Comparison of ENCODE assay signal across 8 mouse cellular contexts in the genomic region with DNA sequence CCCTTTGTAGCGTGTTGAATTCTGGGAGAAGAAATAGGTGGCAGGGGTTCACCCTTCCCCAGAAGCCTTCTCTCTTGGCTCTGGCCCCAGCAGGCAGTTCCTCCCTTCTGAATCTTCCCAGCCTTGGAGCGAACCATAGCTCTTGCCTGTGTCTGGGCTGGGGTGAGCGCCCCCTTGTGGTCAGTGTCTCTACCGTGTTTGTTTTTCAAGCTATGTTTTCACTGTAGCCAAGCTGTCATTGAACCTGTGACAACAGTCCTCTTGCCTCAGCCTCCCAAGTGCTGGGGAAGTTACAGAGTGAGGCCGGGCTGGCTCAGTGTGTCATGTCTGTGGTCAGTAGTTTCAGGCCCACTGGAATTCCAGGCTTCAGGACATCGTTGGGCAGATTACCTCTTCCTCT. TPM values are rescaled to one million over a fixed set of nuclear protein-coding genes. Genes with fewer than 3 reads are reported as not detected.
DNase-seq lines count a peak whose midpoint lies in the region; TF ChIP-seq lines count a peak whose summit lies in the region.

No protein-coding gene starts in this region.

- H3K9ac ChIP-seq in MEL (ENCODE audit: control insufficient read depth, low read depth, low read length, poor library complexity, severe bottlenecking): no peak overlapping the region

- peak; percentile 61 for DNase-seq in 3134 (ENCODE audit: extremely low read depth, insufficient read length, low spot score)
- peak; percentile 31 for DNase-seq in MEL (ENCODE audit: low read depth, low spot score)
- DNase-seq in cerebellum, adult 18-20 months: peak; percentile 70 to 81
- peak; percentile 84 for DNase-seq in gastrocnemius, adult 2 months
- DNase-seq in kidney, postnatal 10 days: peak; percentile 90
- peak; percentile 74 to 80 for DNase-seq in lung, adult 18-20 months
- DNase-seq in right cerebral cortex, postnatal 10 days (ENCODE audit: low spot score in 2 of 2): peak; percentile 65 to 82
- peak; percentile 76 for DNase-seq in urinary bladder, postnatal 14 days (ENCODE audit: low spot score)

- TF ChIP-seq POLR2A in MEL (IDR thresholded peaks at IDR 0.05; ENCODE audit: control insufficient read depth in 1 of 2, insufficient read depth in 1 of 2, low read depth in 1 of 2, low read length in 2 of 2, poor library complexity in 1 of 2): no peak

- H3K4me3 ChIP-seq in MEL (ENCODE audit: control insufficient read depth in 1 of 2, insufficient read depth in 1 of 2, low read depth in 2 of 2, low read length in 2 of 2): no peak overlapping the region
- no peak overlapping the region for H3K4me3 ChIP-seq in gastrocnemius, adult 2 months

- H3K9me3 ChIP-seq in MEL (replicated peaks; ENCODE audit: insufficient read depth, low read length): no peaks in the 10 kb centered on the region

- no peak overlapping the region for H3K27ac ChIP-seq in MEL (ENCODE audit: control insufficient read depth, low read depth, low read length)
- no peak overlapping the region for H3K27ac ChIP-seq in gastrocnemius, adult 2 months

- TF ChIP-seq EP300 in MEL (IDR thresholded peaks at IDR 0.05; ENCODE audit: low read depth in 1 of 2, low read length in 2 of 2): no peak

- no peaks in the 10 kb centered on the region for H3K36me3 ChIP-seq in MEL (ENCODE audit: control insufficient read depth in 1 of 2, insufficient read depth in 2 of 2, low read length in 2 of 2)

- peak in 2 of 3 experiments; percentile 43 to 63; a peak in 4 of 6 replicates for TF ChIP-seq CTCF in MEL (IDR thresholded peaks at IDR 0.05 in 2 of 3, conservative IDR thresholded peaks at IDR 0.05 in 1 of 3; ENCODE audit: control insufficient read depth in 1 of 3, insufficient read depth in 1 of 3, low read depth in 2 of 3, low read length in 3 of 3, poor library complexity in 1 of 3, severe bottlenecking in 1 of 3)
- TF ChIP-seq CTCF in gastrocnemius, adult 2 months (IDR thresholded peaks at IDR 0.05): peak; percentile 91

- H3K4me1 ChIP-seq in MEL (ENCODE audit: control insufficient read depth in 1 of 2, insufficient read depth in 2 of 2, low read length in 2 of 2): no peaks in the 10 kb centered on the region

- peak; percentile 22 for TF ChIP-seq RAD21 in MEL (IDR thresholded peaks at IDR 0.05; ENCODE audit: low read depth, low read length)

- no peaks in the 10 kb centered on the region for H3K27me3 ChIP-seq in MEL (ENCODE audit: control insufficient read depth in 1 of 2, insufficient read depth in 2 of 2, low read length in 2 of 2)

- H3K79me2 ChIP-seq in MEL (ENCODE audit: control insufficient read depth, insufficient read depth, low read length, poor library complexity): no peaks in the 10 kb centered on the region

- intact Hi-C loops in gastrocnemius, adult 2 months (cut with DNase I): loop anchor here (1.0 to 5.0 kb wide), 3 partner anchors 186 to 283 kb away; no protein-coding TSS in a partner anchor

TF ChIP-seq in MEL, 35 proteins besides CTCF, POLR2A, EP300 and RAD21:
- peak; percentile 49 for TF ChIP-seq SMC3 (IDR thresholded peaks at IDR 0.05; ENCODE audit: low read depth, low read length)
- no peak for TF ChIP-seq E2F4 (IDR thresholded peaks at IDR 0.05; ENCODE audit: borderline replicate concordance, low read depth, low read length)
TF ChIP-seq in MEL: peak in this region for 1.

RNA-seq across cellular contexts. Expression of a gene that starts 4.9 kb away (rescaled TPM):
- not detected in 2 replicates for total RNA-seq in MEL (2012; rRNA removed)
- polyA plus RNA-seq in MEL (2012; ENCODE audit: insufficient read depth in 1 of 2, insufficient read length in 2 of 2, low read depth in 1 of 2, low replicate concordance in 2 of 2, missing spikeins in 1 of 2): not detected
- total RNA-seq in gastrocnemius, adult 2 months (2021): not detected

RNA-seq across cellular contexts. Expression of a gene that starts 55.7 kb away (rescaled TPM):
- 7.8 and 8.0 TPM in 2 replicates for total RNA-seq in MEL (2012; rRNA removed)
- 10 to 100 TPM in 1 of 2 experiments, not detected in 1; 11.3 TPM for polyA plus RNA-seq in MEL (2012; ENCODE audit: insufficient read depth in 1 of 2, insufficient read length in 2 of 2, low read depth in 1 of 2, low replicate concordance in 2 of 2, missing spikeins in 1 of 2)
- total RNA-seq in gastrocnemius, adult 2 months (2021): 10 to 100 TPM; 24.4 to 24.5 TPM

Comparison
In these comparisons a context has a peak if more than half of its experiments do, and no peak if none do; other contexts are left out.
1. DNase-seq: peak in every context shown above with its lines; median percentile 90 in kidney, postnatal 10 days; 84 in gastrocnemius, adult 2 months; 77 in lung, adult 18-20 months; 76 in urinary bladder, postnatal 14 days; 76 in cerebellum, adult 18-20 months; 74 in right cerebral cortex, postnatal 10 days; 61 in 3134; 31 in MEL.